Mouse (Mus musculus) layer of hippocampus, postnatal 36 days (tissue): ENCODE measurements around the gene Stk24. TPM values are rescaled to one million over a fixed set of nuclear protein-coding genes. Genes with fewer than 3 reads are reported as not detected.

Experiments
- DNase-seq, 2 experiments: peaks; one replicate each; pipeline ENCODE4 v3.0.0; 2022
- total RNA-seq, 2 experiments: library from RNA; stranded (reverse); gene quantifications; 2 replicates each; pipeline ENCODE4 v1.2.3; 2021

Gene Stk24
- total RNA-seq, 2 experiments from 2014 or later, result 57.3 to 62.1 TPM

DNA sequence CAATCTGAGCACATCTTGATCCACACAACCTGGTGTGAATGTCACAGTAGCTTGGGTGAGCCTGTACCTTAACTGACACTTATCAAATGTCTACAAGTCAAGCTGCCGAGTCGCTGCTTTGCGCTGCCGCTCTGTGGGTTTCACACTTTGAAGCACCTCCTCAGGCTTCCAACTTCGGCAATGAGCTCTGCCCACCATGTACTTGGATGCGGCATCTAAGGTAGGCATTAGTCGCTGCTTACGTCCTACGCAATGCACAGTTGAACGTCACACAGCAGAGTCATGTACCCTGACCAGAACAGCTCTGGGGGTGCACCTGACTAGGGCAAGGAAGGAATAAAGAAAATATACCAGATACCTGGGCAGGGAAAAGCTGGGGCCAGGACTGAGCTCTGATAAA is 66.5 kb downstream of the Stk24 start:
- DNase-seq, result no peak

DNA sequence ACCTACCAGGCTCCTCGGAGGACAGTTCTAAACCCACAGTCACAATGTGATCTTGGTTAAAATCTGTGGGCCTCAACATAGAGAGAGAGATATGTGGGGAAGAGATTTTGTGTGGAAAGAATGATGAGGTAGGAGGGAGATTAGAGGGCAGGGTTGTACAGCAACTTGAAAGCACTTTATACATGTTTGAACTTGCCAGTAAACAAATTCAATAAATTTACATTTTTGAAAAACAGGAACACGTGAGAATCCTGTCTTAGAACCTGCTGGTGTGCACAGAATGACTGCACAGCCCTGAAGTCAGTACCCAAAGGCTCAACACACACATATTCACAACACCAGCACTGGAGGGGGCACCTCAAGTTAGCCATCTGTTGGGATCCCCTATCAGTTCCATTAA is 68.7 kb downstream of the Stk24 start:
- DNase-seq, result no peak

DNA sequence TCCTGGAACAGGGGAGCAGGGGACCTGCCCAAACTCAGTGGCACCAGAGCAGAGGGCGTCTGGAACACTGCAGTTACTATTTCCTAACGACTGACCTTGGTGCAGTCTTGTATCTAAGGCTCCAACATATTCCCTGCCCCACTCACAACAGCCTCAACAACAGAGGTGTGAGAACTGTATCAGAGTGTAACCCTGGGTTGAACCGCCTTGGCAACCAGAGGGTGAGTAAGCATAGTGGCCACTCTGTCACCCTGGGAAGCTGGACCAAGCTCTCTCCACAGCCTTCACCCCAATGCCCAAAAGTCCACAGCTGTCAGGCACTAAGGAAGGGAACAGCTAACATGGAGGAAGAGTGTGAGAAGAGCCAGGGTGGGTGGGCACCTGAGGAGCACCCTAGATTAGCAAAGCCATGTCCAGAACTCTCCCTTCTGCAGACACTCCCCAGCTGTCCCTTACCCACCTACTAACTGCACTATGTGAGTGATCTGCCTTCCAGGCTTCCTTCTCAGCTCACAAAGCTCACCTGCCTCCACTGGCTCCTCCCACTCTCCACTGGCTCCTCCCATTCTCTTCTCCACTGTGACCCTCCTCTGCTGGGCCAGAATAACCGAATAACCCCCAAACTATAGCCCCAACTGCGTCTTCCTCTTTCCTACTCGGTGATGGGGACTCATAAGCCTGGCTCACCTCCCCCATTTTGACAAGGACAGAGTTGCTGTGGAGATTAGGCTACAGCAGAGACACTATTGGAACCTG is 69.3 kb downstream of the Stk24 start:
- DNase-seq, result no peak

DNA sequence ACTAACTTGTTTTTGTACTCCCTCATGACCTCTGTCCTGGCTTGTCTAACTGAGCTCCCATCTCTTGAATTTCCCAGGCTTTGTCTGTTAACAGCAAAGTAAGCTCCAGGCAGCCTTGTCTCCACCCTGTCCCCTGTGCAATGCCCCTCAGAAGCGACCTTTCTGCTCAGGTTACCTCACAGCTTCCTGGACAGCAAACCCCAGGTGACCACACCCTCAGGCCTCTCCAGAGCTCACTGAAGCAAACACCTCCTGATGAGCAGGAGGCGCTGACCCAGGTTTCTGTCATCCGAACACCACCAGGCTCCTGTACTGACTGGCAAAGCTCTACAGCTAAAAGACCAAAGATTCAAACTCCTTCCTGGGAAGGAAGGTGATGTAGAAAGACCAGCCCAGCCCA is 69.9 kb downstream of the Stk24 start:
- DNase-seq, result no peak

- no peak for DNase-seq
Observed at GRCm38 (mm10) chr14:121305316-121306064, 74.3 kb downstream of the Stk24 start.

DNA sequence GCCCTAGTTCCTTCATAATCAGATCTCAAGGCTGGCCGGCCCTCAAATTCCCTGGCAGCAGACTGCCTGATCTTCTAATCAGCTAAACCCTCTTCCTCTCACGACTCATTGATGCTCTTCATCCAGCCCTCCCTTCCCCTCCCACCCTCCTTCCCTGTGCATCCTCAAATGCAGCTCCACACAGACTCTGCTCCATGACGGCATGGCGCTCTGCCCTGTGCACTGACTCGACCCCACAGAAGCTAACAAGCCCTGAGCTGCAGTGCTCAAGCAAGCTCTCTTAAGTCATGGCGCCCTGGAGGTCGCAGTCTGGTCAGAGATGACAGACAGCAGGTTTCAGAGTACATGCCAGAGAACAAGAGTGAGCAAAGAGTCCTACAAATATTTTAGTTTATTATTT is 75.3 kb downstream of the Stk24 start:
- no peak for DNase-seq

DNA sequence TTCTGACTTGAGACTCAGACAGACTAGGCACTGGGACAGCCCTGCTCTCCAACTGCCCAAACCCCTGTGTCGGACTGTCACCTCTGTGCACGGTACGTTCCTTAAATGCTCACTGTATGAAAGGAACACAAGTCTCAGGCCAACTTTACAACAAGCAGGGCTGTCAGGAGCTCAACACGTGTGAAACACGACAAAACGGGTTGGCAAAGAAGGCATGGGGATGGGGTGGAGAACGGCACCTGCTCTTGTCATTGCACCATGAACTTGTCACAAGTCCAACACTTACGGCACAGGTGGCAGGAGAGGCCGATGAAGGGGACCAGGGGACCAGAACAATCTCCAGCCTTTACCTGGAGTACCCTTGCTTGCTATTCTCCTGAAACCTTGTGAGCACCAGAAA is 80.7 kb downstream of the Stk24 start:
- no peak for DNase-seq

DNA sequence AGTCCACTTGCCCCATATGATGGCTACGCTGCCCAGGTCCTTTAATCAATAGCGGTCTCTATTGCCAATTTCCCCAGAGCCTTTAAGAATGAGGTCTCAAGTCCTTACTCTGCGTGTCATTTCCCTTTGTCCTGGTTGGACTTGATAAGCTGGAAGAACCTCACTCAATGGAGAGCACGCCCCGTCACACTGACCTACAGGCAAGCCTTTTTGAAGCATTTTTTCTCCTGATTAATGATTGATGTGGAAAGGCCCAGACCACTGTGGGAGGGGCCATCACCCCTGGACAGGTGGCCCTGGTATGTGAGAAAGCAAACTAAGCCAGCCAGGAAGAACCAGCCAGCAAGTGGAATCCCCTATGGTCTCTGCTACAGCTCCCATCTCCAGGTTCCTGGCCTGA is 81.3 kb downstream of the Stk24 start:
- no peak for DNase-seq

- no peak for DNase-seq
Observed at GRCm38 (mm10) chr14:121297103-121297502, 82.7 kb downstream of the Stk24 start.

DNA sequence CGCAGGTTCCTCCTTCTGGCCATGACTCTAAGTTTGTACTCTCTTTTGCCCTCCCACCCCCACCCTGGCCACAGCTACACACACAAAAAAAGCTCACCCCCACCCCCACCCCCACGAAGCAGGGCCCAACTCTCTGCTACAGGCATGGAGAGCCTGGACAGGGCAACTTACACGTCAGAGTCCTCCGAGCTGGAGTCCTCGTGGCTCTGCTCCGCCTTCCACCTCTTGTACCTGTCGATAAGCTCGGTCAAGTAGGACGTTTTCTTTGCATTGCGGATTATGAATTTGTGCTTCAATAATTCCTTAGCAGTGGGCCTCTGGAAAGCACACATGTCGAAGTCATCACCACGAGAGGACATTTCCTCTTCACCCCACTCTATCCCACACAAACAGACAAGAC is 85.3 kb downstream of the Stk24 start:
- DNase-seq, result no peak

GRCm38 (mm10) chr14:121292391-121292790 is 87.4 kb downstream of the Stk24 start:
- DNase-seq, result no peak

- DNase-seq, result no peak
Observed at GRCm38 (mm10) chr14:121291881-121292280, 87.9 kb downstream of the Stk24 start.

DNA sequence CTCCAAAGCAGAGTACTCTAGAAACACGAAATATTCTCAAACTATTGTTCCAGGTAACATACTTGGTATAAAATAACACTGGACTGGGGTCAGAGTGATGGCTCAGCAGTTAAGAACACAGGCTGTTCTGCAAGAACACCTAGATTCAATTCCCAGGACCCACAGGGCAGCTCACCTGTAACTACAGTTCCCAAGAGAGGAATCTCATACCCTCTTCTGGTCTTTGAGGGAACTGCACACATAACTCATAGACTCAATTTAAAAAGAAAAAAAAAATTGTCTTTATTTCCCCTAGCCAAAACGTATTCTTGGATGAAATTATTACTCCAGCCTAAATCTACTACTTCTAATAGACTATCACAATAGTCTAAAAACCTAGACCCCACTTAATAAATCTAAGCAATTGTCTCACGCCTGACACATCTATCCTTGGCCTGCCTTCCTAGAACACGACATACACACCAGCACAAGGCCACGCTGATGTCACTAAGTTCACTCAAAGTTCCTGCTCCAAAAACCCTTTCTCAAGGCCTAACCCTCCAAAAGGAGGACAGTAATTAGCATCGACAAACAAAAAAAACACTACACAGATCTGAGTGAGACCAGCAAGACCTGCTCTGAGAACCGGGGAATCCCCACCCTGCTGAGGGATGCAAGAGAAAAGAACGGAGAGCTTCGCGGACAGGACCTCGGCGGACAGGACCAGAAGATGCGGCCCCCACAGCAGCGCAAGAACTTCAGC is 94.3 kb downstream of the Stk24 start:
- no peak for DNase-seq

GRCm38 (mm10) chr14:121281336-121281710 is 98.5 kb downstream of the Stk24 start:
- no peak for DNase-seq

- no peak for DNase-seq
Observed at GRCm38 (mm10) chr14:121280601-121281335, 99.0 kb downstream of the Stk24 start.

GRCm38 (mm10) chr14:121279106-121279505 is 100.7 kb downstream of the Stk24 start:
- DNase-seq, result peak; percentile 74 to 81

- DNase-seq, result no peak
Observed at GRCm38 (mm10) chr14:121276016-121276415, 103.8 kb downstream of the Stk24 start.

- no peak for DNase-seq
Observed at GRCm38 (mm10) chr14:121274985-121275384, 104.8 kb downstream of the Stk24 start.

- no peak for DNase-seq
Observed at GRCm38 (mm10) chr14:121270490-121270889, 109.3 kb downstream of the Stk24 start.

GRCm38 (mm10) chr14:121267801-121268200 is 112.0 kb downstream of the Stk24 start:
- no peak for DNase-seq

DNA sequence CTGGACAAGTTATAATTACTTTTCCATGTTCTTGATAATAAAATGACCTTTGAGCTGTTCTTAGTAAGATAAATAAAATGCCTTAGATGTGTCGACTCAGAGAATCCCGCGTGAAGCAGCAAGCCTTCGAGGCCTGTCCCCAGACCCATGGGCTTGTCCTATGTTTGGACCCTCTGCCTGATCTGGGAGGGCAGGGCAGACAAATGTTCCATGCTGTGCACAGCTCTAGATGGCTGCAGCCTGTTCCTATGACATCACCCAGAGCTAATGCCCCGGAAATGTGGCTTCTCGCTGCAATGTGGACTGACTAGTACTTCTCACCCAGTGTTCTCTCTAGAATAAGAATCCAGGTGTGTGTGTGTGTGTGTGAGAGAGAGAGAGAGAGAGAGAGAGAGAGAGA is 115.4 kb downstream of the Stk24 start:
- no peak for DNase-seq

GRCm38 (mm10) chr14:121263912-121264311 is 115.9 kb downstream of the Stk24 start:
- DNase-seq, result no peak

DNA sequence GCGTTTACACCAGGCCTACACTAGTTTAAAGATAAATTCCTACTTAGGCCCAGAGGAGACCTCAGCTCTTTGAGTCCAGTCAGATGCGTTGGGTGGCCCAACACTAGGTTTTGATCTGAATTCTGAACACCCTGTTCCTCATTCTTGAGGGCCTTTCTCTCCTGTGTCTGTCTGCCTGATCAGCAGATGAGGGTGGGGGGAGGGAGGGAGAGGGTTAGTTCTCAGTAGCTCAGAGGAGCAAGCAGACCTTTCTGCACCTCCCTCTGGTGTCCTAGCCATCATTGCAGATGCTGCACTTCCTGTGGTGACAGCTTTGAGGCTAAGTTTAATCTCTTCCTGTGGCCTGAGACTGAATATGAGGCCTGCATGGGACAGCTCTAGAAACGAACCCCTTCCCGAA is 117.2 kb downstream of the Stk24 start:
- no peak for DNase-seq
